Mouse (Mus musculus) neural tube, embryonic 12.5 days (tissue): Measurements from ENCODE around the gene Speer4d. TPM values are rescaled to one million over a fixed set of nuclear protein-coding genes. Genes with fewer than 3 reads are reported as not detected.

ENCODE experiments used
- polyA plus RNA-seq: library from polyadenylated mRNA; unstranded; fragments of >200 nt; fragmentation: Nextera tagmentation; extraction: Ambion mirVana; gene quantifications from 2 replicates; pipeline ENCODE4 v1.2.1, GENCODE M21; 2016

The Speer4d gene
- polyA plus RNA-seq, 1 experiment from 2014 or later: not detected

Other genes starting within 250 kb of the Speer4d start
- gene Gm21149, start 142.5 kb upstream of the Speer4d start, polyA plus RNA-seq: not detected in 2 replicates
- gene Gm21190, start 89.8 kb upstream of the Speer4d start, polyA plus RNA-seq: not detected in 2 replicates
- not detected in 2 replicates for gene Gm21083, start 41.7 kb upstream of the Speer4d start, polyA plus RNA-seq
- not detected in 2 replicates for gene 4930572O03Rik, start 38.0 kb downstream of the Speer4d start, polyA plus RNA-seq
- gene Speer4c, start 95.2 kb downstream of the Speer4d start, polyA plus RNA-seq: not detected in 2 replicates